Mouse (Mus musculus) MEL (cell line): Measurements from ENCODE around the gene Faf1.

ENCODE experiments used
- BHLHE40 ChIP-seq: IDR thresholded peaks from 2 replicates; pipeline ENCODE4 v1.6.1; 2012; ENCODE audit warnings: low read depth, mild to moderate bottlenecking, inconsistent platforms, low read length, improper control_type of control experiment, borderline replicate concordance
- CTCF ChIP-seq, 3 experiments: IDR thresholded peaks in 2 of 3; conservative IDR thresholded peaks in 1 of 3; 2 replicates each; pipeline ENCODE4 v1.5.1; 2011 to 2012; ENCODE audit warnings: low read length in 3 of 3, low read depth in 2 of 3, mild to moderate bottlenecking in 2 of 3, improper control_type of control experiment in 1 of 3, inconsistent platforms in 1 of 3, mixed read lengths in 1 of 3, moderate library complexity in 1 of 3; ENCODE audit not compliant: control insufficient read depth in 1 of 3, insufficient read depth in 1 of 3, poor library complexity in 1 of 3, severe bottlenecking in 1 of 3
- HCFC1 ChIP-seq: IDR thresholded peaks from 2 replicates; pipeline ENCODE4 v1.6.1; 2012; ENCODE audit warnings: low read depth, mild to moderate bottlenecking, inconsistent platforms, low read length, improper control_type of control experiment, moderate library complexity
- MYB ChIP-seq: IDR thresholded peaks from 2 replicates; pipeline ENCODE4 v1.6.1; 2011; ENCODE audit warnings: mild to moderate bottlenecking, low read depth, low read length, improper control_type of control experiment
- NELFE ChIP-seq: IDR thresholded peaks from 2 replicates; pipeline ENCODE4 v1.6.1; 2011; ENCODE audit warnings: low read depth, low read length, improper control_type of control experiment
- POLR2A ChIP-seq, 2 experiments: IDR thresholded peaks; 2 replicates each; pipeline ENCODE4 v1.6.1; 2011 to 2012; ENCODE audit warnings: low read length in 2 of 2, mild to moderate bottlenecking in 2 of 2, control low read depth in 1 of 2, improper control_type of control experiment in 1 of 2, low read depth in 1 of 2, moderate library complexity in 1 of 2; ENCODE audit not compliant: control insufficient read depth in 1 of 2, insufficient read depth in 1 of 2, poor library complexity in 1 of 2
- POLR2AphosphoS2 ChIP-seq: IDR thresholded peaks from 2 replicates; pipeline ENCODE4 v1.6.1; 2011; ENCODE audit warnings: low read length, improper control_type of control experiment
- USF1 ChIP-seq: IDR thresholded peaks from 2 replicates; pipeline ENCODE4 v1.6.1; 2014; ENCODE audit warnings: low read depth, mild to moderate bottlenecking, inconsistent platforms, low read length, improper control_type of control experiment, moderate library complexity
- ZMIZ1 ChIP-seq: IDR thresholded peaks from 2 replicates; pipeline ENCODE4 v1.6.1; 2012; ENCODE audit warnings: low read depth, mild to moderate bottlenecking, inconsistent platforms, low read length, improper control_type of control experiment, moderate library complexity

- TF ChIP-seq CTCF (IDR thresholded peaks at IDR 0.05 in 2 of 3, conservative IDR thresholded peaks at IDR 0.05 in 1 of 3; ENCODE audit: control insufficient read depth in 1 of 3, insufficient read depth in 1 of 3, low read depth in 2 of 3, low read length in 3 of 3, poor library complexity in 1 of 3, severe bottlenecking in 1 of 3) (no peak), POLR2A (IDR thresholded peaks at IDR 0.05; ENCODE audit: control insufficient read depth in 1 of 2, insufficient read depth in 1 of 2, low read depth in 1 of 2, low read length in 2 of 2, poor library complexity in 1 of 2) (no peak), NELFE (no peak), BHLHE40 (no peak), ZMIZ1 (no peak), POLR2AphosphoS2 (no peak), HCFC1 (no peak), USF1 (no peak), MYB (no peak)
Measured at GRCm38 (mm10) chr4:109929058-109929457, 252.7 kb downstream of the Faf1 start.
